In genomic region chr7:112012102-112012501, GRCm38 (mm10) we compare ENCODE assay signal across 8 mouse cellular contexts. TPM values are rescaled to one million over a fixed set of nuclear protein-coding genes. Genes with fewer than 3 reads are reported as not detected.
A peak's percentile ranks its signal among the peaks of the same experiment; 100 is the strongest.
DNase-seq lines count a peak whose midpoint lies in the region; ATAC-seq and TF ChIP-seq lines count a peak whose summit lies in the region.

No protein-coding gene starts in this region.

- no peak for TF ChIP-seq CTCF in hindbrain, postnatal 0 days (IDR thresholded peaks at IDR 0.05; ENCODE audit: low read depth)
- TF ChIP-seq CTCF in lung, adult 2 months (IDR thresholded peaks at IDR 0.05; ENCODE audit: insufficient read depth, low read length), result no peak

- no peak overlapping the region for H3K27ac ChIP-seq in hindbrain, postnatal 0 days
- H3K27ac ChIP-seq in hindbrain, embryonic 14.5 days, result no peak overlapping the region

- no peak for TF ChIP-seq POLR2A in lung, adult 2 months (IDR thresholded peaks at IDR 0.05; ENCODE audit: borderline replicate concordance, extremely low read depth, low read depth, low read length)

- H3K9me3 ChIP-seq in hindbrain, postnatal 0 days (ENCODE audit: low read length), result no peaks in the 10 kb centered on the region
- H3K9me3 ChIP-seq in hindbrain, embryonic 14.5 days (ENCODE audit: control insufficient read depth, low read length), result no peaks in the 10 kb centered on the region

- peak; percentile 68 for ATAC-seq in hindbrain, postnatal 0 days
- no peak for ATAC-seq in hindbrain, embryonic 14.5 days (ENCODE audit: low FRiP score)
- ATAC-seq in megakaryocyte-erythroid progenitor cell, adult 5-6 weeks (replicated peaks; ENCODE audit: low FRiP score, low TSS enrichment, poor library complexity, severe bottlenecking), result no peak

- H3K4me3 ChIP-seq in hindbrain, postnatal 0 days (ENCODE audit: low read length), result no peak overlapping the region
- H3K4me3 ChIP-seq in hindbrain, embryonic 14.5 days (replicated peaks; ENCODE audit: low read length), result no peak overlapping the region
- no peak overlapping the region for H3K4me3 ChIP-seq in lung, adult 2 months (replicated peaks; ENCODE audit: extremely low read depth, low read depth, low read length)

- H3K36me3 ChIP-seq in hindbrain, postnatal 0 days (ENCODE audit: insufficient read depth, low read length), result no peaks in the 10 kb centered on the region
- H3K36me3 ChIP-seq in hindbrain, embryonic 14.5 days (replicated peaks; ENCODE audit: control insufficient read depth, insufficient read depth), result no peaks in the 10 kb centered on the region

- H3K9ac ChIP-seq in hindbrain, postnatal 0 days (replicated peaks; ENCODE audit: low read length), result no peak overlapping the region
- H3K9ac ChIP-seq in hindbrain, embryonic 14.5 days, result no peak overlapping the region

- H3K4me2 ChIP-seq in hindbrain, postnatal 0 days (ENCODE audit: low read depth, low read length), result no peak overlapping the region
- H3K4me2 ChIP-seq in hindbrain, embryonic 14.5 days (replicated peaks), result no peak overlapping the region

- no peaks in the 10 kb centered on the region for H3K4me1 ChIP-seq in hindbrain, postnatal 0 days (ENCODE audit: insufficient read depth, low read length)
- H3K4me1 ChIP-seq in hindbrain, embryonic 14.5 days (replicated peaks; ENCODE audit: control insufficient read depth, insufficient read depth, low read length), result no peaks in the 10 kb centered on the region
- H3K4me1 ChIP-seq in lung, adult 2 months (ENCODE audit: control insufficient read depth, insufficient read depth, low read length), result peaks cover 5% of the 10 kb centered on the region

- 41% methylated on average over 5 of the region's 5 CpGs for WGBS in hindbrain, postnatal 0 days
- WGBS in hindbrain, embryonic 14.5 days, result 65% methylated on average over 5 of the region's 5 CpGs
- 30% methylated on average over 5 of the region's 5 CpGs for WGBS in lung, adult 2 months

- peak; percentile 72 for DNase-seq in hindbrain, postnatal 0 days (ENCODE audit: low spot score)
- DNase-seq in hindbrain, embryonic 14.5 days (ENCODE audit: low spot score), result no peak
- DNase-seq in brain, embryonic 18.5 days (ENCODE audit: low read depth, low spot score), result peak; percentile 40
- DNase-seq in heart, adult 18-20 months, result peak; percentile 61 to 63
- peak; percentile 49 for DNase-seq in lung, adult 2 months
- DNase-seq in testis, postnatal 14 days (ENCODE audit: low spot score), result peak; percentile 24
- no peak for DNase-seq in liver

- H3K27me3 ChIP-seq in hindbrain, postnatal 0 days (ENCODE audit: insufficient read depth, low read length), result no peaks in the 10 kb centered on the region
- H3K27me3 ChIP-seq in hindbrain, embryonic 14.5 days (ENCODE audit: control insufficient read depth, insufficient read depth, low read length), result no peaks in the 10 kb centered on the region

RNA-seq across cellular contexts. Expression of gene Usp47, which starts 11.2 kb away (rescaled TPM):
- total RNA-seq in hindbrain, postnatal 0 days (2014; rRNA removed), result 55.7 and 70.5 TPM in 2 replicates
- 44.9 and 45.5 TPM in 2 replicates for polyA plus RNA-seq in hindbrain, postnatal 0 days (2015; fragmentation: Nextera tagmentation; extraction: Ambion mirVana)
- polyA plus RNA-seq in hindbrain, embryonic 14.5 days (2014; fragmentation: Nextera tagmentation; extraction: Ambion mirVana), result 94.8 and 97.2 TPM in 2 replicates
- total RNA-seq in heart, adult 18-20 months (2021), result 10 to 100 TPM; 83.2 to 89.4 TPM
- 9.0 and 14.7 TPM in 2 replicates for polyA plus RNA-seq in lung, adult 2 months (2012; rRNA removed)
- total RNA-seq in megakaryocyte-erythroid progenitor cell, adult 5-6 weeks (2014; fragmentation: Nextera tagmentation), result 52.0 and 66.9 TPM in 2 replicates
- total RNA-seq in megakaryocyte-erythroid progenitor cell, adult 5-6 weeks (2017), result 146 and 170 TPM in 2 replicates

Comparison
In these comparisons a context has a peak if more than half of its experiments do, and no peak if none do; other contexts are left out.
1. DNase-seq: peak in hindbrain, postnatal 0 days (single experiment), brain, embryonic 18.5 days (single experiment), heart, adult 18-20 months (2 of 2), lung, adult 2 months (single experiment) and testis, postnatal 14 days (single experiment); none in hindbrain, embryonic 14.5 days (single experiment) and liver (single experiment).